Mouse (Mus musculus): ENCODE measurements at regions not wholly inside any gene's neighbourhood (a gene's known extent, or its start where the extent isn't known, plus 50 kb on each side); places are given as distances from the start of the nearest gene placed in this dataset.

DNA sequence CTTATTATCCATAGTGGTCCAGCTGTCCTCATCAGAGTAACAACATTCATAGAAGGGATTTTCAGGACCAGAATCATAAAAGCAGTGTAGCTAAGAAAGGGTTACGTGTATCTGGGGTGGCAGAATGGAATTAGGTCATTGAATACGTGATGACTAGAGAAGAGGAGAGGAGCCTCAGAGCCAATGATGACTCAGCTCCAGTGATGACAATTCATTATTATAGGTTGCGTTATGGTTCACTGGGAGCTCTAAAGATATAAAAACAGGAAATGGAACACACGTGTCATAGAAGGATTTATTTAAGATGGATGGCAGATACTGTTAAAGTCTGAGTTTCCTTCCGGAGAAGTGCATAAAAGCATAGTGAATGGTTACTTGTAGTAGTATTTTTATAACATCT, 291.6 kb downstream of the Isl1 start:
- no peak for DNase-seq (ENCODE audit: low spot score)

GRCm38 (mm10) chr13:116003733-116004132, 305.8 kb downstream of the Isl1 start:
- no peak for DNase-seq (ENCODE audit: low spot score)

GRCm38 (mm10) chr13:116002391-116002899, 307.0 kb downstream of the Isl1 start:
- DNase-seq (ENCODE audit: low spot score) = no peak

DNA sequence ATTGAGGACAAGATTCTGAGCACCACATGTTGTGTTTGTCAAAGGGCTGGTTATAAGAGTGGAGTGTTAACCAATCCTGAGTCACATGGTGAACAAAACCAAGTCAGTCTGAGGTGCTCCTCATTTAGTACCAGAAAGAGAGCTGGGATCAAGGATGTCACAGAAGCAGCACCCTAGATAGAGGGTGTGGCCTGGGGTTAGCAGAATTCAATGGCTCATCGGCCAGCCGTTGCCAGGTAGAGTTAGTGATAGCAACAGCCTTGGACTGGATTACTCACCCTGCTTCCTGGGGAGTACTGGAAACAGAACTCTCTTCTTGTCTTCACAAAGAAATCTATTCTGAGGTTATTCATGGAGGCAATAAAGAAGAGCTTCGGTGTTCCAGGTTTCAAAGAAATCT, 318.9 kb downstream of the Isl1 start:
- DNase-seq (ENCODE audit: low spot score) = no peak

DNA sequence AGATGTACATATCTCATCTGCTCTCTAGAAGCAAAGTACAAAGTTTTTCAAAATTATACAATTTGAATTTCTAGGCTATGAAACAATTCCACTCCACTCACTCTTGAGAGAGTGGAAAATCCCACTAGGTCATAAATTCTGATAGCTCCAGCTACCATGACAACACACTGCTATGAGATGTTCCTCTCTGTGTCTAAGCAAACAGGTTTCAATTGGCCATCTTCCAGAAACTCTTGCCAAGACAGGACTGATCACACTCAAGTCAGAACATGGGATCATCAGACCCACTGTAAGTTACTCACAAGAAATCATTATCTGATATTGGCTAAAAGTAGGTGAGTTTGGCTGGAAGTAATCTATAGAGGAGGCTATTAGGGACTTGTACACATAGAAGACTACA, 320.4 kb downstream of the Isl1 start:
- DNase-seq (ENCODE audit: low spot score) = no peak

DNA sequence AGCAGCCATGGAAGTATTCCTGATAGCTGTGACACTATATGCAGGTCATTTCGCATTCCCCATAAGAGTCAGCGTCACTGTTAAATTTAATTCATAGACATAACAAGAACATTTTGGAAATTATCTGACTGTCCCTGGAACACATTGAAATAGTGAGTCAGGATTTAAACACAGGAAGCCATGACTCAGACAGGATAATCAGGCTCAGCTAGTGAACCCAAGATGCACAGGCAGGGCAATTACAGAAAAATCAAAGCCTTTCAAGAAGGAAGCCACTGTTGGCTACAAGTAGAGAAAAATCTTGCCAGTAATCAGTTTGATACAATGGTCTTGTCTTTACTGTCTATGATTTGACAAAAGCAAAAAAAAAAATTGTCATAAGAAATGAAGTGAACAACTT, 323.2 kb downstream of the Isl1 start:
- DNase-seq (ENCODE audit: low spot score) = no peak

DNA sequence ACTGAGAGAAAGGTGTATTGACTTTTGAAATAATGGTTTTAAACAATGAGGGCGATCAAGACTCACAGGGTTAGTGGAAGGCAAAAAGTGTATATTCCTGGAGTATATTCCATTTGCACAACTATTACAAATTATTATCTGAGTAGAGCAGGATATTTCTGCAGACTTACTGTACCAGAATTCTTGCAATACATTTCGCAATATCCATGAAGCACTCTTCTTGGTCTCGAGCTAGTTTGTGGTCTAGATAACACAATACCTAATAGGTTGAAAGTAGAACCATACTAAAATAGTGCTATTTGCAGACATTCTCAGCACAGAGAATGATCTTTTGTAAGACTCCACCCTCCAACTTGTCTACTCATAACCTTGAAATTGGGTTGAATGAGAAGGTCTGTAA, 323.8 kb downstream of the Isl1 start:
- no peak for DNase-seq (ENCODE audit: low spot score)

DNA sequence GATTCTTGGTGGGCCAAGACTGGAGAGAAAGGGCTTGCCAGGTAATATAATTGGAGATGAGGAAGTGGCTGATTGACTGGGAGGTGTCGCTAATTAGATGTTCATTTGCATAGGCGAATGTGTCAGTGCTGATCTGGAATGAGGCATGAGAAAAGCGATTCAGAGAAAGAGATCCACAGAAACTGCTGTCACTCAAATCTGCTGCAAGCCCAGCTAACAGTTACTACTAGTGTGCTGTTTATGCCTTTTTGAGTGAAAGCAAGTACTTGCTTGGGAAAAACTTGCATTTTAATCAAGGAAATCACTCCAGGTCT, 331.6 kb downstream of the Isl1 start:
- no peak for DNase-seq (ENCODE audit: low spot score)

DNA sequence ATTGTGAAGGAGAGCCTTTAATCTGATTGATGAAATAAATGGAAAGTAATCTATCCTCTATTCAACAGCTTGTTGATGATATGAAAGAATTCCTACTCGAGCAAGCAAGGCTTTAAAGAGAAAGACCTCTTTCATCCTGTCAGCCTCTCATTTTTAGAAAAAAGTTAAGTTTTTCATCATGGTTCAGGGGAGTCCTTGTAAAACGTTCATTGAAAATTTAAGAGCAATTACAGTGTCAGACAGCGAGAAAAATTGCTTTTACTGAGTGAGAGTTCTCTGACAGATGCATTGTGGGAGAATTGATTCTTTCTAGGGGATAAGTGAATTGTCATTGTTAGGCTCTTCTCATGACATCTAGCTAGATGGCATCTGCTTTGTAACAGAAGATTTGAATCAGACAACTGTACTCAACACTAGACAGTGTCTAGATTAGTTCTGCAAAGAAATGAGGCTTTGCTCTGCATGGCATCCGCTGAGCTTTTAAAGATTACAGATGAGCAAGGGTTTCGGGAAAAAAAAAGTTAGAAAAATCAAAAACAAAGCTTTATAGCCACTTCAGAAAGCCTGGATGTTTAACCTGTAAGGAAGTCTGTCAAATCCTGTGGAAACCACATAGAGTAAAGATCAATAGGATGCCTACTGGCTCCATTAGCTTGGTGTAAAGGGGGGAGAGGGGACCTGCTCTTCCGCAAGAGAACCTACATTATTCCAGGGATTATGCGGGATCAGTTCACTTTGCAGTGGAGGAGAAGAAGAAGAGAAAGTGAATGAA, 332.2 kb downstream of the Isl1 start:
- DNase-seq (ENCODE audit: low spot score) = no peak

Measured in yolk sac, embryonic 10.5 days (tissue).